In genomic region chr11:94952169-94952568, GRCm38 (mm10) we compare ENCODE assay signal across 14 mouse cellular contexts. TPM values are rescaled to one million over a fixed set of nuclear protein-coding genes. Genes with fewer than 3 reads are reported as not detected.
DNase-seq lines count a peak whose midpoint lies in the region; ATAC-seq and TF ChIP-seq lines count a peak whose summit lies in the region.
"Had no signal": no experiment of that assay in that cellular context is flagged by ENCODE, and none has a peak within 500 bp of the region (broad histone marks: within the 10 kb centered on the region; RNA-seq: fewer than 3 reads in every experiment).

No protein-coding gene starts in this region.

- peaks cover 22% of the 10 kb centered on the region; the same call in 1 of the 2 replicates for H3K27me3 ChIP-seq in hindbrain, embryonic 10.5 days (ENCODE audit: insufficient read depth, poor library complexity, severe bottlenecking)
- no peaks in the 10 kb centered on the region for H3K27me3 ChIP-seq in neural tube, embryonic 11.5 days (ENCODE audit: control insufficient read depth, insufficient read depth, low read length)

- H3K27ac ChIP-seq in layer of hippocampus, adult 2 months, result peak overlapping the region; percentile 75
- peak overlapping the region; percentile 88 for H3K27ac ChIP-seq in hindbrain, embryonic 10.5 days
- H3K27ac ChIP-seq in neural tube, embryonic 11.5 days (ENCODE audit: low read depth, low read length), result no peak overlapping the region
- H3K27ac ChIP-seq: liver, embryonic 15.5 days had no signal

- 0 out of 2 replicates have a peak overlapping the region, but pooled peaks have one; percentile 1 for H3K9ac ChIP-seq in neural tube, embryonic 11.5 days (ENCODE audit: low read length)
- H3K9ac ChIP-seq: liver, embryonic 15.5 days had no signal

- peaks cover 16% of the 10 kb centered on the region for H3K36me3 ChIP-seq in hindbrain, embryonic 10.5 days
- H3K36me3 ChIP-seq in neural tube, embryonic 11.5 days (ENCODE audit: control insufficient read depth, insufficient read depth, low read length), result no peaks in the 10 kb centered on the region; the same call in 1 of the 2 replicates
- H3K36me3 ChIP-seq: liver, embryonic 15.5 days had no signal

- no peak for ATAC-seq in neural tube, embryonic 11.5 days (ENCODE audit: insufficient read depth, low FRiP score, low TSS enrichment)

- 12% methylated on average over 6 of the region's 6 CpGs for WGBS in hindbrain, embryonic 10.5 days
- 11% methylated on average over 6 of the region's 6 CpGs for WGBS in neural tube, embryonic 11.5 days

- peaks cover 58% of the 10 kb centered on the region for H3K4me1 ChIP-seq in hindbrain, embryonic 10.5 days (replicated peaks)
- peaks cover 3% of the 10 kb centered on the region for H3K4me1 ChIP-seq in neural tube, embryonic 11.5 days (ENCODE audit: control insufficient read depth, insufficient read depth, low read length)
- H3K4me1 ChIP-seq: liver, embryonic 15.5 days had no signal

- peaks cover 11% of the 10 kb centered on the region; the same call in 1 of the 2 replicates for H3K9me3 ChIP-seq in hindbrain, embryonic 10.5 days
- no peaks in the 10 kb centered on the region for H3K9me3 ChIP-seq in neural tube, embryonic 11.5 days (ENCODE audit: control insufficient read depth, low read length)
- H3K9me3 ChIP-seq: liver, embryonic 15.5 days had no signal

- H3K4me2 ChIP-seq in neural tube, embryonic 11.5 days (ENCODE audit: low read depth), result no peak overlapping the region
- H3K4me2 ChIP-seq: liver, embryonic 15.5 days had no signal

- TF ChIP-seq CTCF in layer of hippocampus, adult 2 months (conservative IDR thresholded peaks at IDR 0.05), result no peak

- DNase-seq in layer of hippocampus, adult 2 months (ENCODE audit: low spot score in 2 of 2), result no peak
- DNase-seq in layer of hippocampus, adult 11-12 months (ENCODE audit: low spot score), result no peak
- peak; percentile 39 for DNase-seq in embryo, embryonic 11 days
- DNase-seq in hindbrain, embryonic 10.5 days (ENCODE audit: low spot score), result peak; percentile 62
- DNase-seq in neural tube, embryonic 11.5 days (ENCODE audit: low spot score), result no peak
- DNase-seq in spleen, postnatal 14 days (ENCODE audit: low spot score in 2 of 2), result no peak
- no peak for DNase-seq in gastrocnemius, postnatal 25 days
- DNase-seq in layer of hippocampus, postnatal 14 days (ENCODE audit: low spot score in 2 of 2), result no peak
- DNase-seq: adrenal gland, postnatal 14 days; gastrocnemius, postnatal 36 days; right cerebral cortex, postnatal 4 days had no signal

- H3K4me3 ChIP-seq in layer of hippocampus, adult 2 months, result no peak overlapping the region
- peak overlapping the region; percentile 33 for H3K4me3 ChIP-seq in hindbrain, embryonic 10.5 days
- H3K4me3 ChIP-seq in neural tube, embryonic 11.5 days (ENCODE audit: low read depth, low read length), result no peak overlapping the region
- H3K4me3 ChIP-seq: liver, embryonic 15.5 days had no signal

RNA-seq across cellular contexts. Expression of gene Hils1, which starts 15.2 kb away (rescaled TPM):
- not detected for total RNA-seq in layer of hippocampus, adult 2 months (2021)
- polyA plus RNA-seq in hindbrain, embryonic 10.5 days (2016; fragmentation: Nextera tagmentation; extraction: Ambion mirVana), result not detected in 2 replicates
- polyA plus RNA-seq in neural tube, embryonic 11.5 days (2014; fragmentation: Nextera tagmentation; extraction: Ambion mirVana), result not detected in 2 replicates
- total RNA-seq in gastrocnemius, postnatal 25 days (2021), result not detected
- total RNA-seq in layer of hippocampus, postnatal 14 days (2021), result not detected
- total RNA-seq: adrenal gland, postnatal 14 days; common myeloid progenitor, adult 5-6 weeks; ES-E14; gastrocnemius, postnatal 36 days had no signal
- polyA plus RNA-seq: liver, embryonic 15.5 days had no signal

RNA-seq across cellular contexts. Expression of gene Col1a1, which starts 16.1 kb away (rescaled TPM):
- 10 to 100 TPM in 1 of 2 experiments, 1 to 10 TPM in 1; 9.6 to 14.0 TPM for total RNA-seq in layer of hippocampus, adult 2 months (2021)
- polyA plus RNA-seq in hindbrain, embryonic 10.5 days (2016; fragmentation: Nextera tagmentation; extraction: Ambion mirVana), result 98.1 and 193 TPM in 2 replicates
- 111 and 128 TPM in 2 replicates for polyA plus RNA-seq in neural tube, embryonic 11.5 days (2014; fragmentation: Nextera tagmentation; extraction: Ambion mirVana)
- total RNA-seq in gastrocnemius, postnatal 25 days (2021), result 1,000 to 10,000 TPM; 1,080 to 1,200 TPM
- 10 to 100 TPM; 39.7 to 59.5 TPM for total RNA-seq in layer of hippocampus, postnatal 14 days (2021)
- total RNA-seq: common myeloid progenitor, adult 5-6 weeks had no signal

RNA-seq across cellular contexts. Expression of gene Sgca, which starts 24.0 kb away (rescaled TPM):
- total RNA-seq in layer of hippocampus, adult 2 months (2021), result under 1 TPM in 1 of 2 experiments, not detected in 1; 0.44 TPM
- polyA plus RNA-seq in hindbrain, embryonic 10.5 days (2016; fragmentation: Nextera tagmentation; extraction: Ambion mirVana), result 0.10 TPM in 1 of 2 replicates, not detected in the other
- 1.9 and 2.2 TPM in 2 replicates for polyA plus RNA-seq in neural tube, embryonic 11.5 days (2014; fragmentation: Nextera tagmentation; extraction: Ambion mirVana)
- total RNA-seq in gastrocnemius, postnatal 25 days (2021), result 100 to 1,000 TPM; 255 to 276 TPM
- total RNA-seq in layer of hippocampus, postnatal 14 days (2021), result under 1 TPM; 0.95 to 0.99 TPM
- total RNA-seq: adrenal gland, postnatal 14 days; common myeloid progenitor, adult 5-6 weeks; ES-E14 had no signal

RNA-seq across cellular contexts. Expression of gene Ppp1r9b, which starts 38.7 kb away (rescaled TPM):
- total RNA-seq in layer of hippocampus, adult 2 months (2021), result 100 to 1,000 TPM; 967 to 974 TPM
- 10.4 and 11.8 TPM in 2 replicates for polyA plus RNA-seq in hindbrain, embryonic 10.5 days (2016; fragmentation: Nextera tagmentation; extraction: Ambion mirVana)
- polyA plus RNA-seq in neural tube, embryonic 11.5 days (2014; fragmentation: Nextera tagmentation; extraction: Ambion mirVana), result 15.3 and 17.0 TPM in 2 replicates
- total RNA-seq in gastrocnemius, postnatal 25 days (2021), result 10 to 100 TPM; 21.8 to 30.0 TPM
- total RNA-seq in layer of hippocampus, postnatal 14 days (2021), result 100 to 1,000 TPM; 705 to 706 TPM

RNA-seq across cellular contexts. Expression of gene Samd14, which starts 57.5 kb away (rescaled TPM):
- total RNA-seq in layer of hippocampus, adult 2 months (2021), result 10 to 100 TPM; 38.9 to 40.8 TPM
- 38.8 and 71.5 TPM in 2 replicates for polyA plus RNA-seq in hindbrain, embryonic 10.5 days (2016; fragmentation: Nextera tagmentation; extraction: Ambion mirVana)
- polyA plus RNA-seq in neural tube, embryonic 11.5 days (2014; fragmentation: Nextera tagmentation; extraction: Ambion mirVana), result 53.1 and 56.2 TPM in 2 replicates
- total RNA-seq in gastrocnemius, postnatal 25 days (2021), result under 1 TPM; 0.61 to 0.80 TPM
- total RNA-seq in layer of hippocampus, postnatal 14 days (2021), result 10 to 100 TPM; 73.6 to 78.1 TPM

Comparison
In these comparisons a context has a peak if more than half of its experiments do, and no peak if none do; other contexts are left out.
1. DNase-seq: peak in embryo, embryonic 11 days (single experiment) and hindbrain, embryonic 10.5 days (single experiment); none in layer of hippocampus, adult 2 months (0 of 2), layer of hippocampus, adult 11-12 months (single experiment), neural tube, embryonic 11.5 days (single experiment), spleen, postnatal 14 days (0 of 2), gastrocnemius, postnatal 25 days (single experiment) and layer of hippocampus, postnatal 14 days (0 of 2).
2. RNA of gene Col1a1, which starts 16.1 kb away (total RNA-seq): 1,080 to 1,200 TPM in gastrocnemius, postnatal 25 days; 39.7 to 59.5 TPM in layer of hippocampus, postnatal 14 days and 9.6 to 14.0 TPM in layer of hippocampus, adult 2 months; every median in the first group is over 10 times any median in the second.
3. RNA of gene Sgca, which starts 24.0 kb away (total RNA-seq): 255 to 276 TPM in gastrocnemius, postnatal 25 days; 0.95 to 0.99 TPM in layer of hippocampus, postnatal 14 days and 0.44 TPM in layer of hippocampus, adult 2 months; every median in the first group is over 100 times any median in the second.